Mouse (Mus musculus) heart, postnatal 14 days (tissue): ENCODE measurements at regions not wholly inside any gene's neighbourhood (a gene's known extent, or its start where the extent isn't known, plus 50 kb on each side); places are given as distances from the start of the nearest gene placed in this dataset.
"Not testable (repeated sequence)": the region's sequence is repeated elsewhere in the genome, so short reads cannot be mapped to it uniquely, and the experiment has no call there.

Experiments
- DNase-seq, 2 experiments: peaks; one replicate each; pipeline ENCODE4 v3.0.0; 2021 to 2022
- intact Hi-C: fragments of 180-260 bp; cut with DNase I; formaldehyde crosslinking; loops from one replicate; pipeline ENCODE4 v1.15.1; 2025

DNA sequence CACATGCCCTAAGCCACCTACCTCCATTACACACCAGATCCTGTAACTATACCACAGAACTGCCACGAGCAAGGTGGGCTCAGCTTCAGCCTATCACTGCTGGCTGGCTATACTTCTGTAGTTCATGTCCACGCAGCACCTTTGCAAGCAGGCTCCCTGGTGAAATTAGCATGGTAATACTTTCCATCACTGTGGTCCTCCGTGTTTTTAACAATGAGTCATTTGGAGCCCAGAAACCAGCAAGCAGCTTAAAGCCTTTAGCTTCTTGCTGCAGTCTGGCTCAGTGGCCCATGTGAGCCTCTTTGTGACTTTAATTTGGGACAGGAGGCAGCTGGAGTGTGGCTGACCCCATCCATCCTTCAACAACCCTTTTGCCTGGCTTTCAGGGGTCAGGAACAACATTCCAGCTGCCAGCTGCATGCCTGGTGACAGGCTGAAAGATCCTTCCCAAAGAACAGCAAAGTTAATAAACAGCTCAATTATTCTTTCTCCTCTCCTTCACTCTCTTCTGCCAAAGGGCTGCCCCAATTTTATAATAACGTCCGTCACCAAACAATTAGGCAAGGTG lies 122.1 kb upstream of the Intu start:
- peak; percentile 12 to 34 for DNase-seq
- intact Hi-C loops, result no loop called here

GRCm38 (mm10) chr3:40410749-40411310 lies 120.3 kb upstream of the Intu start:
- DNase-seq, result no peak
- intact Hi-C loops, result no loop called here

DNA sequence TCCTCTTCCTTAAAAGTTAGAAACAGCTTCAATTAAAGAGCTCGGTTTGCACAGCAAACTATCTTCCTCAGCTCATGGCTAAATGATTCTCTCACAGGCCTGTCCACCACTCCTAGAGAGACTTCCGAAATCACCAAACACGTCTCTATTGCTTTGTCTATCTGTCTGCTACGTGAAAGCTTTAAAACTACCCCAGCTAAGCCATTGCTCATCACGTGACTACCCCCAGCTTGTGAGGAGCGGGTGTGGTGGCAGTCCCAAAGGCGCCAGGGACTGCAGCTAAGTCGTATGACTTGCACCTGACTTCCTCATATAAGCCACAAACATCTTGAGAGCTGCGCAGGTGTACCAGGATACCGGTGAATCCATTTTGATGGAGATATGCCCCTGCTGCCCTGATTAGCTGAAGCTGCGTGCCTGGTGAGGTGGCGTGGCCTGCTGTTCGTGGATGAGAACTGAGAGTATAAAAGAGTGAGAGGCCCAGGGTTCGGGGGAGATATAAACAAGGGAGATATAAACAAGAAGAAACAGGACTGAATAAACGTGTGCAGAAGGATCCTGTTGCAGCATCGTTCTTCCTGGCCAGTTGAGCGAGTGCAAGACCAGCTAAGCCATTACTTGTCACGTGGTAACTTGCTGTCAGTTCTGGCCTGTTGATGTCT lies 105.8 kb upstream of the Intu start:
- intact Hi-C loops, DNase-seq: not testable (repeated sequence)

DNA sequence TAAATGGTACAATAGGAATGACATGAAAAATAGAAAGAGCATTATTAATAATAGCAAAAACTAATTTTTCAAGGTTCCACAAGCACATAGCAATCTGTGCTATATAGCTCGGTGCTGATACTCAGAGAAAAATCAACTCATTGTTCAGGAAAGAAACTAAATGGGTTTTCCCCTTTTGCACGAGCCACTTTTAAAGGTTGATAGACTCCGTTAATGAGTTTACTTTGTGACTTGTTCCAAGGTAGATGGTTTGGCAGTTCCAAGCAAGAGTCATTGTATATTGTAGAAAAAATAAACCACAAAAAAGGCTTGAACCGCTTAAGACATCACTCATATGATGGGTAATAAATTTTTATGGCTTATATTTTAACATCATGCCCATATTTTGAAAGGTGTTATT lies 105.0 kb upstream of the Intu start:
- no peak for DNase-seq
- intact Hi-C loops, result no loop called here

DNA sequence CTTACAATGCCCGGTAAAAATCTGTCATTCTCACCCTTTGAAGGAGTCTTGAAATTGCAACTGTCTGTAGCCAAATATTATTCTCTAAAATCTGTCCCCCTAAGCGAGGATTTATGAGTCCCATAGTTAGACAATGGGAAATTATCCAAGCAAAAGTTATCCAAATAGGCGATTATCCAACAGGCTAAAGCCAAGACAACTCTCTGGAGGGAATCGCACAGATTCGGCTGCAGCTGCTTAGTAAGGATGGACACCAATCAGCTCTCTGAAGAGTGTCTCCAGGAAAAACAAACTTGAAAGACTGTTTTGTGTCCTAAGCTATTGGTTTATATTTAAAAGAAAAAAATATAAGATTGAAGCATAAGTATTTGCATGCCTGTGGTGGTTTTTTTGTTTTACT lies 103.1 kb upstream of the Intu start:
- DNase-seq, result peak in 1 of 2 experiments; percentile 37

DNA sequence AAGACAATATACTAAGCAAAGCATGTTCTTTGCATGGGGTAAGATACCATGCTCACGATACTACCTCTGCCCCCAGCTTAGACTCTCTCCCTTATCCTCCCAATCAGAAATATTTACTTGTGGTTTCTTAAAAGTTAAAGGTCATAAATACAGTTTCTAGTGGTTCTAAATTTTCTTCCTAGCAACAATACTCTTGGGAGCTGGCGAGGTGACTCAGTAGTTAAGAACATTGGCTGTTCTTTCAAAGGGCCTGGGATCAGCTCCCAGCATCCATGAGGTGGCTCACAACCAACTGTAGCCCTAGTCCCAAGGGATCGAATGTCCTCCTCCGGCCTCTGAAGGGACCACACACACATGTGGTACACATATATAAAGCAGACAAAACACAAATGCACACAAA lies 92.8 kb upstream of the Intu start:
- intact Hi-C loops, result no loop called here
- DNase-seq, result no peak

More for the DNA sequence above, 103.1 kb upstream of the Intu start:
- intact Hi-C loops, result no loop called here

- intact Hi-C loops, result loop anchor here (5.0 kb wide), 1 partner anchor 49 kb away; no protein-coding TSS in a partner anchor
- no peak for DNase-seq
Observed at GRCm38 (mm10) chr3:40441092-40442036, 89.7 kb upstream of the Intu start.

GRCm38 (mm10) chr3:40443788-40444595 lies 87.1 kb upstream of the Intu start:
- intact Hi-C loops, result loop anchor here (2.0 to 5.0 kb wide), 2 partner anchors 52 to 1559 kb away; no protein-coding TSS in a partner anchor
- peak; percentile 57 to 70 for DNase-seq

- intact Hi-C loops, result no loop called here
- DNase-seq, result no peak
Observed at GRCm38 (mm10) chr3:40452958-40453357, 78.1 kb upstream of the Intu start.

- intact Hi-C loops, result no loop called here
- peak; percentile 36 to 66 for DNase-seq
Observed at GRCm38 (mm10) chr3:40453552-40453951, 77.5 kb upstream of the Intu start.

DNA sequence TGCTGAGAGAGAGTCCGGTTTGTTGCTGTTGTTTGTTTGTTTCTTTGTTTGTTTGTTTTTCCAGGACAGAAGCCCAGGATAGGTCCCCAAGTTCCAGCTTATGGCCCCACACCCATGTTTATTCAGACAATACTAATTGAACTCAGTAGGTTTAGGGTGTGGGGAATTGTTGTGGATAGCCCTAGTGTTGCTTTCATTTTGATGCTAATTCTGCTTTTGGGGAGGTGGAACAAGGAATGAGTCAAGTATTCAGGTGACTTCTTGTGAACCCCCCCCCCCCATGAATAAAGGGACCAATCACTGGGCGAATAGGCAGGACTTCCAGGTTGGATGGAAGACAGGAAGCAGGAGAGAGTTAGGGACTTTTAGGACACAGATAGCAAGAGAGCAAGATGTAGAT lies 75.0 kb upstream of the Intu start:
- intact Hi-C loops, result no loop called here

GRCm38 (mm10) chr3:40458490-40458889 lies 72.6 kb upstream of the Intu start:
- intact Hi-C loops, result no loop called here
- DNase-seq, result no peak

More for the DNA sequence above, 75.0 kb upstream of the Intu start:
- DNase-seq, result no peak

DNA sequence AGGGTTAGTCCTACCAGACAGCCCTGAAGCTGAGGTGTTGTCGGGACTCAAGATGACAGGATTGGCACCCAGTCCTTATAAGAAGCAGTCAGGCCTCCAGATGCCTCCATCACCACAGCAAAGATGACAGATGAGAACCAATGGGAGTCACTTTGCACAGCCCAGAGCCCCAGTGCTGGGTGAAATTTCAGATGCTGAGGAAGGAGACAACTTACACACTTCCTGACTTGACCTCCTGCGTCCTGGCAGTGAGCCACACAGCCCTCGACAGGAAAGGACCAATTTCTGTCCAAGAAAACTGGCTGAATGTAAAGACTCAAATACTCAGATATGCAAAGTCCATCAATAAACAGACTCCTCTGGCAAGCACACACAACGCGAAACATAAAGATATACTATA lies 67.6 kb upstream of the Intu start:
- intact Hi-C loops, result no loop called here
- no peak for DNase-seq

DNA sequence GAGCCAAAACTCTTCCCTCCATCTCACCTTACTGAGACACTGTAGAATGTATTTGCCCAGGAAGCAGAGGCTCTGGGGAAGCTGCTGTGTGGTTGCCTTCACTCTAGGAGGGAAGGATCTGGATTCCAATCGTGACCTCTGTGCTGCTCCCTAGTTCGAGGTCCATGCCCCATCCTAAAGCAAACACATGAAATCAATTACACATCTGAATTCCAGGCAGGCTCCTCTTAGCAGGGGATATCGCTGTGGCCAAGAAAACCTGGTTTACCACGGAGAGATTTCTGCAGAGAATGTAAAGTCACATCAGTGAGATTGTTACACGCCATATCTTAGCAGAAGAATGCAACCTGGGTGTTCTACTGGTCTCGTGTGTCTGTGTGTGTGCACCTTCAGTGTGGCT lies 61.0 kb upstream of the Intu start:
- intact Hi-C loops, result no loop called here
- no peak for DNase-seq

DNA sequence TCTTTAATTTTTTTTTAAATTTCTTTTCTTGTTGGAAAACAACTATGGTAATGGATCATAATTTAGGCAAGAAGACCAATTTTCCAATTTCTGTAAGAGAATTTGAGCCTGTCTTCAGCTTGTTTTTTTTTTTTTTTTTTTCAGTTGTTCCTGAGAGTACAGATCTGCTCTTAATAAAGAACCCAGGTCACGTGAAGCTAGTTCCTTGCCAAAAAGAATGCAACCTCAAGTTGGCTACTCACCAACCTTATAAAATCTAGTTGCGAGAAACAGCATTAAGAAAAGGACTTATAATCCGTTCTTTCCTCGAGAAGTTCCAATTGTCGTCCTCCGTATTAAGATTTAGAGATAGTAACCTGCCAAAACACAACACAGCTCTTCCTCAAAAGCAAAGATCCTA lies 58.3 kb upstream of the Intu start:
- no peak for DNase-seq
- intact Hi-C loops, result no loop called here

DNA sequence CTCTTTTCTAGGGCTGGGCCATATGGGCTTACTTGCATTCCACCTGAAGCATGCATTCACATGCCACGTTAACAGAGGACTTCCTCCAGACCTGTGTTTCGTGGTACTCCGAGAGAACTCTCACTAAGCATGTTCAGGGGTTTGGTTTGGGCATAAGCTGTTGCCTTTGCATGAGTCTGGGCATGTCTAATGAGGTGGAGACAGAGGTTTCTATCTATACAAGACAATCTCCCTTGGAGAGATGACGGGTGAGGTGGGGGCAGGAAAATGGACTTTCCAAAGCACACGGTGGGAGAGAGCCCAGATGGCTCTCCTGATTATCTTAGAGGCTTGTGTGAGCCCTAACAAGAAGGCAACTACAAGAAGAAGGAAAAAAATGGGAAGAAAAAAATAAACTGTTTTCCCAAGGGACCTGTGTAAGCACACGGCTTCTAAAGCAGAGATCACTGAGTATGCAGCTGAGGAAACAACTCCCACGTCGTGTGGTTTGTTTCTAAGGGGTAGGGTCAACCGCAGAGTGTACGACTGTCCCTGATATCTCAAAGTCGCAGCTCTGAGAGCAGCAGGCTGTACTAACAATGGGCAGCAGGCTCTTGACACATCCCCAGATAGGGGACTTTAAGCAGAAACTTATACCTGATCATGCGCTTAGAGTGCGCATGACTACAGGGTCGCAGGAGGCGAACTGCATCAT lies 50.7 kb upstream of the Intu start:
- intact Hi-C loops, result no loop called here
- no peak for DNase-seq
